Mouse (Mus musculus): ENCODE data around the gene Kif2c.

DNA sequence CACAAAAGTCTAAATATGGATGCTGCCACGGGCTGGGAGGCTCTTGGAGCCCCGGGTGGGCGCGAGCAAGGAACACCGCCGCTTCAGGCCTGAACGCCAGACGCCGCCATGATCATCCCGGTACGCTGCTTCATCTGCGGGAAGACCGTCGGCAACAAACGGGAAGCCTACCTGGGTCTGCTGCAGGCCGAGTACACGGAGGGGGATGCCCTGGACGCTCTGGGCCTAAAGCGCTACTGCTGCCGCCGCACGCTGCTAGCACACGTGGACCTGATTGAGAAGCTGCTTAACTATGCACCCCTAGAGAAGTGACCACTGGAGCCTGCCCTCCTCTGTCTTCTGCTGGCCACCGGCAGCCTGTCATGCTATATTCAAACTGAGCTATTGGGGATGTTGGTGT lies 33.6 kb downstream of the Kif2c start:
- no peak for TF ChIP-seq CTCF (IDR thresholded peaks at IDR 0.05; ENCODE audit: low read depth)
- no peak for TF ChIP-seq EP300 (IDR thresholded peaks at IDR 0.05; ENCODE audit: low read depth)
